Mouse (Mus musculus) cerebellum, adult 8-10 months (tissue): ENCODE measurements around the gene Fancc.
A peak's percentile ranks its signal among the peaks of the same experiment; 100 is the strongest.
"Not testable (repeated sequence)": the region's sequence is repeated elsewhere in the genome, so short reads cannot be mapped to it uniquely, and the experiment has no call there.

Experiments
- DNase-seq: peaks from one replicate; pipeline ENCODE4 v3.0.0; 2022

Gene Fancc

DNA sequence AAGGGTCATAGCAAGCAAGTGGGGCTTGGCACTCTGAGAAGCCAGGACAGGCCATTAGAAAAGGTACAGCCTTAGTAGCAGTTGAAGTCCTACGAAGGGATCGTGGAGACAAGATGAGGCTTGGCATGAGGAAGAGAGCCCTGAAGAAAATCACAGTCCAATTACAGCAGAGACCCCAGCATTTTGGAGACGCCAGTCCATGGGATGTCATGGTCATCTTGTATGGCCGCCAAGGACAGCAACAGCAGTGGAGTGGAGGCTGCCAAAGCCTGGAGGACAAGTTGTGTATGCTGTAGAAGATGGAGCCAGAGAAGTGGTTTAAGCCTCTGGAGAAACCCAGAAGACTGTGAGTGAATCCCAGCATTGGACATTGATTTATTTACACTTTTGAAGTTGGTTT lies 84.4 kb downstream of the Fancc start:
- DNase-seq, result no peak

DNA sequence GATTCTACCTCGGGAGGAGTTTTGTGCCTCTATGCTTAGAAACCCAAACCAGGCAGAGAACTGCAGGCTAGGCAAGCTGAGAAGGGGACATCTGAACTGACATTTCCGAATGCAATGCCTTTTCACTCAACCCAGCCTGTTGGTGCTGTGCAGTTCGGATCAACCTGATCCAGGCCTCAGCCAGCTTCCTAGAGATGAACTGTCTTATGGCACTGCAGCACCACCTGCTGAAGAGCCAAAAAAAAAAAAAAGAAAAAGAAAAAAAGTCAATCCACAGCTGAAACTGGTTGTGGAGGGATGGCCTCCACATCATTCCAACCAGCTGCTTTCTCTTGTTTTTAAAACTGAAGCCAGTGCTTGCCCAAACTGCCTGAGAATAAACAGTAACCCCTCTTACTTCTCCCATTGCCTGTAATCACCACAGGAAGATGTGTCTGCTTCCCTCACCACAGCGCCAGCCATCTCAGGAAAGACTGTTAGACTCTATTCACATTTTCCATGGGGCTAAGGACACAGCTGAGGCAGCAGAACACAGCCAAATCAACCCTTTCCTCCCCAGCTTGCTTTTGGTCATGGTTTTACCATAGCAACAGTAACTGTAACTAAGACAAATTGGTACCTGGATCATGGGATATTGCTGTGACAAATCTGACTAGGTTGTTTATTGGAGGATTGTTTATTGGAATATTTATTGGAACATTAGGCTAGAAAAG lies 85.6 kb downstream of the Fancc start:
- DNase-seq, result no peak

DNA sequence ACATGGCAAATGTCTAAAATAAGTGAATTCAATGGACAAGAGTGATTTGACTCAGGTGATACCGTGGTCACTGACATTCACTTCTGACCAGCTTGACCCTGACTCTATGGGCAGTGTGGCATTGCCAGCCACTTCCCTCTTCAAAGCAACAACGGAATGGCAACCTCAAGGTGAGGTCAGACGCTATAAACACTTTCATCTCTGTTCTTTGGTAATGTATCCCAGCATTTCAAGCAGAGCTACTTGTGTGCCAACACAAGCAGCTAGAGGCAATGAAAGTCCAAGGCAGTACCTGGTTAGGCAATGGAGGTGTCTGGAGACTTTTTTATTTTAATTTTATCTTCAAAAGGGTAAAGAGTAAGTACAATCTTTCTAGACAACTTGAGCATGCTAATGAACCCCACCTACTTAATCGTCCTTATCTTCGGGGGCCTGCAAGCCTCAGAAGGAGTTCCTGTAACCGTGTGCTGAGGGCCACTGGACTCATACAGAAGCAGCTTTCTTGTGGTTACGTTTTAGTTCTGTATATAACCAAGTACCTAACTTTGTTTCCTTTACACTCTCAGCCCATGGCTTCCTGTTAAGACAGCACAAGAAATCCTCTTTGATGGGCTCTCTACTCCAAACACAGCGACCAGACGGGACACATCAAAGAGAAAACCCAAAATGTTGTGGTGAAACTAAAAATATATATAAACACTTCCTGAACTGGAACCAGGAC lies 86.3 kb downstream of the Fancc start:
- DNase-seq, result no peak

GRCm38 (mm10) chr13:63405151-63405550 lies 91.9 kb downstream of the Fancc start:
- DNase-seq, result no peak

GRCm38 (mm10) chr13:63404657-63405056 lies 92.4 kb downstream of the Fancc start:
- no peak for DNase-seq

DNA sequence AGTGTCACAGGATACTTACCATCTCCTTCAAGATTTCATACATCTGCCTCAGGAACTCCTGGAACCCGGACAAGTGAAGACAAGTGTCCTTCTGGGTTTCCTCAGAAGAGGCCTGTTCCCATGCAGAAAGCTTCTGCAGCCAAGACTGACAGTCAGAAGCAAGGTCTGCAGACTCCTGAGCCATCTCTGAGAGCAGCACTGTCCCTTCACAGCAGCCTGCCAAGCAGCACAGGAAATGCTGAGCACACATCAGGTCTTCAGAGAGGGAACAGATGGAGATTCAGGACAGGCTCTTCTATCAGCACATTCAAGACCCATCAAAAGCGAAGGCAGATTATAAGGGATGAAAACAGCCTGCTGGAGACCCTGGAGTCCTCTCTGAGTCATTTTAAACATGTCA lies 94.3 kb downstream of the Fancc start:
- DNase-seq, result peak; percentile 34

DNA sequence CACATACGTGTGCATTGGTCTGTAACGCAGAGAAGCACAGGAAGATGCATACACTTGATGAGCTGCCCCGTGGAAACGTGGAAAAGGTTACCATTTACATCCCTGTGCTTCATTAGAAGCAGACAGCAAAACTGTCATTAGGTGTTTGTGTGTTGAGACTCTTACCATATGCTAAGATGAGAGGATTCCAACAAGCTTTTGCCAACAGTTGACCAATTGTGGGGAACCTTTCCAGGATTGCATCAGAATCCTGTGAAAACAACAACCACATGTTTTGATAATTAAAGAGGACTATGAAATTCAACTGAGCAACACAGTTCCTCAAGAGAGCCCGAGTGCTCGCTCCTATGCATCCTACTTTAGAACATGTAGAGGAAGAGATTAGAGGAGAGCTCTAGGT lies 97.0 kb downstream of the Fancc start:
- peak; percentile 41 for DNase-seq

GRCm38 (mm10) chr13:63397420-63397819 lies 99.7 kb downstream of the Fancc start:
- no peak for DNase-seq

DNA sequence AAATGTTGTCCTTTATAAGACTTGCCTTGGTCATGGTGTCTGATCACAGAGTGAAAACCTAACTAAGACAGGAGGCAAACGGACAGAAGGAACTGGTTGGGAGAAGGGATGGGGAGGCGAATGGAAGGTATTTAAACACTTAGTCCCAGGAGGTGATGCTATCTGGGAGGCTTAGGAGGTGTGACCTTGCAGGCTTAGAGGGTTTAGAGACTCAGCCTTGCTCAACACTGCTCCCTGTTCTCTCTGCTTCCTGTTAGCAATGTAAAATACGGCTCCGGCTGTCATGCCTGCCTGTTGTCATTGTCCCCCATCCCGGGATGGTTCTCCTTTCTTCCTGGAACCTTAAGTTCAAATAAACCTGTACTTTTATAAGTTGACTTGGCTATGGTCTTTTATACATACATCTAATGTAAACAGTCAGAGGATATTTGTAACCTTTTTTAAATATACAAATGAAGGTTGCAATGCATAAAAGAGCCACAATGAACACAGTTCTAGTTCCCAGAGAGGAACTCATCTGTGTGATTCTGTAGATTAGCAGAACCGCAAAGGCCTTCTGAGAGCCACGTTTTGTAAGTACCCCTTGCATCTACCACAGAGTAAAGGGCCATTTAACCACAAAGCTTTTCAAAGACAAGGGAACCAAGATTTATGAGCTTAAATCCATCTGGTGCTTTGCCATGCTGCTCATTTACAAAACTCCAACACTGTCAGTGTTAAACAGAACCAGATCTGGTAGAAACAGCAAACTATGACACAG lies 102.6 kb downstream of the Fancc start:
- DNase-seq, result no peak

DNA sequence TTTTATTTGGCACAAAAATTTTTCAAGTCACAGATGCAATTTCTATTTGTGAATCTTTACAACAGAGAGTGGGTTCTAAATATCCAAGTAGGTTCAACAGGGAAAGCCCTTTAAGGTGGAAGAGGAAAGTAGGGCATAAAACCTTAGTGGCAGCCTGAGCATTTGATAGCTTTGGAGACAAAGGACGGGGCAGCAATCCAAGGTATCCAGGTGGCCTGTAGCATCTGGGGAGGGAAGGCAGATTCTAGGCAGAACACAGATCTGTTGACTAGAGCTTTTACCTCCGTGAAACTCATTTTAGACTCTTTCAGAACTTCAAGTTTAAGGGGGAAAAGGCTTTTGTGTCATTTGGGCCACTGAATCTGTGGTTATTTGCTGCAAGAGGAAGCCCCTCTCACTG lies 111.8 kb downstream of the Fancc start:
- peak; percentile 63 for DNase-seq

- DNase-seq, result no peak
These were observed 112.3 kb downstream of the Fancc start for GRCm38 (mm10) chr13:63384775-63385174.

DNA sequence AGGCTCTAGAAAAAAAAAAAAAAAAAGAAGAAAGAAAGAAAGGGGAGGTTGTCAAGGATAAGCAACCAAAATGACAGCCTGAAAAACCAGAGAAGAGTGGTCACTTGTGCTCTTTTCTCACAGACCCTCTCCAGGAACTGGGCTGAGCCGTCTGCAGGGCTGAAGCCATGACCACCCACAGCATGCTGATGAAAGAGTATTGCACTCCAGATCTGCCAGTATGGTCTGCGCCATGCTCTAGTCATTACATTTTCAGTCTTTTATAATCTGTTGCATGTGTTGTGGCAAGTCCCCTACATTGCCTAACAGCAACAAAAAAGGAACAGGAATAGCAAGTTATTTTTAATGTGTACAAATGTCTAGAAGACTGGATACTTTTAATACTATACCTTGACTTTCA lies 114.9 kb downstream of the Fancc start:
- no peak for DNase-seq

DNA sequence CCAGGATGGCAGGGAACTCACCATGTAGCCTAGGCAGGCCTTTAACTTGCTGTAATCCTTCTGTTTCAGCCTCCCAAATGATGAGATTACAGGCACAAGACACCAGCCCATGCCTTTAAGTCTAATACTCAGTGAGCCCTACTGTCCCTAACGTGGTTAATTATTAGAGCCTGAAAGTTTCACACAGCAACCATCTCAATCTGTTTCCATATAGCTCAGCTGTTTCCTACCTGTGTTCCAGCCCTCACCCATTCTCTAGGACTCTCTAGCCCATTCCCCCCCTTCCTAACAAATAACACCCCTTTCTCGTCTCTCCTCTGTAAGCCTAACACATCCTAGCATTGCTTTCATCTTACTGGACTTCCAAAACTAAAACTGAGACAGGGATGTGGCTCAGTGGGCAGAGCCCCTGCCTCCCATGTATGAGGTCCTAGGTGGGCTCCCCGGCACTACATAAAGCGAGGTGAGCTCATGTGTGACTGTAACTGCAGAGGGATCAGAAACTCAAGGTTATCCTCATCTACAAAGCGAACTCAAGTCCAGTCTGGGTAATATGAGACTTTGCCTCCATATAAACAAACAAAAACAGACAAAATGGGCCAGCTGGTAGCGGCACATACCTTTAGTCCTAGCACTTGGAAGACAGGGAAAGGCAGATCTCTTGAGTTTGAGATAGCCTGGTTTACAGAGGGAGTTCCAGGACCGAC lies 123.5 kb downstream of the Fancc start:
- no peak for DNase-seq

DNA sequence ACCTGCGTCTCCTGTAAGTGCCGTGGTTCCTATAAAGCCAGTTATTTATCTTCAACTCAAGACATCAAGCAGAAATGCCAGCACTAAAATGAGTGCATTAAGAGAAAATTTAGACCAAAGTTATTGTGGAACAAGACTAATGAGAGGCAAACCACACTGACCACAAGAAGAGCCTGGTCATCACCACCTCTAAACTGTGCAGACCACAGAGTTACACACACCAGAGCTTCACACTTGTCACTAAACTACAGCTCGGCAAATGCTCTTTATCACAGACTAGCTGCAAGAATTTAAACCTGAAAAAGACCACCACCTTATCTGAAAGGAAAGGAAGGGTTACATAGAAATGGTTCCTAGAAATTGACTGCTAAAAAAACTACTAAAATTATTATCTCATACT lies 135.3 kb downstream of the Fancc start:
- DNase-seq, result no peak

DNA sequence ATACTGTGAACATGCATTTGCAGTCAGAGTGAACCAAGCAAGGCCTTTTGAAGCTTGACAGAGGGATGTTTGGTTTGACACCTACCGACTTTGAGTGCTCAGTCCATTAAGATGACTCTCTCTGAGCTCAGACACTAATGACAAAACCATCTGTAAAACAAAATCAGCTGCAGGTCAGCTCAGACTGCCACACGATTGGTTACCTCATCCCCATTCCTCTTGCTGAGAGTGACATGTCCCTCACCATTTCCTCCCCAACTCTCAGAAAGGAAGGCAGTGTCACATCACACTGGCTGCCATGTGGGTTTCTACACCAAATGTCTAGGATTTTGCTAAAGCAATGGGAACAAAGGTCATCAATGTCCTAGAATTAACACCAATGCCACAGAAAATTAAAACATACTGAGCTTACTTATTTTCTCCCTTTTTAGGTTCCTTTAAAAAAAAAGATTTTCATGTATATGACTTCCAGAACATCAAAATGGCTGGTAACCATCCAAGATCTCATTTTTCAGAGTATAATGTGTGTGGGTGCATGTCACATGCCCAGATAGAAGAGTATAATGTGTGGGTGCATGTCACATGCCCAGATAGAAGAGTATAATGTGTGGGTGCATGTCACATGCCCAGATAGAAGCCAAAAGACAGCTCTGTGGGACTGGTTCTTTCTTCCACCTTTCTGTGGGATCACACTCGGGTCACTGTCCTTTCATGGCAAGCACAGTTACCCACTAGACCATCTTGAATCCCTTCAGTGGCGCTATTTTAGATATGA lies 136.8 kb downstream of the Fancc start:
- DNase-seq, result no peak

- no peak for DNase-seq
These were observed 137.7 kb downstream of the Fancc start for GRCm38 (mm10) chr13:63359393-63359792.

DNA sequence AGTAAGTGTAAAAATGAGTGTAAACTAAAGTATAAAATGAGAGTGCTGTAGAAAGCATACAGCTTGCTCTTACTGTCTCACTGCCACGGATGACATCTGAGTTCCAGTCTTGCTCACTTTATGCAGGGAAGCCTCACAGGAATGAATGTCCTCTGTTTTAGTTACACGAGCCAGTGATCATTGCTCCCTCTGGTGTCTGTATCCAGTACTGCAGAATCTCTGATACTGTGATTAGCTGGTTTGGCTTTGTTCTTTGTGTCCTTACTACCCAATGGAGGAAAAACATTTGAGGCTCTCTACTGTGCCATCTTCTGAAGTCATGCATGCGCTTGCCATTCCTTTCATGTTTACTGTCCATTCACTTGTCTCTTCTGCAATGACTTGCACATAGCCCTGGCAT lies 140.5 kb downstream of the Fancc start:
- peak; percentile 67 for DNase-seq

DNA sequence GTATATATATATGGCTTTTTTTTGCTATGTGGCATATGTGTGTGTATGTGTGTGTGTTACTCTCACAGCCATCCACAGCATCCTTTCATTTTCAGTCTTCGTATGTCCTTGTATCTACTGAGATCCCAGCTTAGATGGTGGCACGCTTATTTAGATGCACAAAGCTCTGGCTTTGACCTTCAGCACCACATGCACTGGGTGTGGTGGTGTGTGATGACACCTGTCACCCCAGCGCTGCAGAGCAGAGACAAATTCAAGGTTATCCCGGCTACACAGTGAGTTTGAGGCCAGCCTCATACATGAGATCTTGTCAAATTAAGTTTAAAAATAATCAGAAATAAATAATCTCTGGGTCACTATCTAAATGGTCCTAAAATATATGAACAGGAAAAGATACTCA lies 141.0 kb downstream of the Fancc start:
- no peak for DNase-seq

GRCm38 (mm10) chr13:63353312-63353711 lies 143.8 kb downstream of the Fancc start:
- DNase-seq, result not testable (repeated sequence)

- DNase-seq, result no peak
These were observed 147.0 kb downstream of the Fancc start for GRCm38 (mm10) chr13:63350076-63350475.

DNA sequence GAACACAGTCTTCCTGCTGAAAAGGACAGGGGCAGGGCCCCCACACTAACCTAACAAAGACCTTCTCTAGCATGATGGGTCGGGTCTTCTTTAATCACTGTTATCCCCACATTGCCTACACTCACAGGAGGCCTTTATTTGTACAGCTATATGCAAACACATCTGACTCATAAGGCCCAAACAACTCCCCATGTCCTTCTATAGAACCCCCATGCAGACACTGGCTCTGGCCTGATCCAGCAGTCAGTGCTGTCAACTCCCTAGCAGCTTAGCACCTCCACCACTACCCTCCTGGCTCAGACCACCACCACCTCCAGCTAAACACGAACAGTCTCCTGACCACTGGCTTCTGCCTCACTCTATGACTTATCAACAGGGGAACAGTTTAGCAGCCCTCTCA lies 149.4 kb downstream of the Fancc start:
- no peak for DNase-seq

DNA sequence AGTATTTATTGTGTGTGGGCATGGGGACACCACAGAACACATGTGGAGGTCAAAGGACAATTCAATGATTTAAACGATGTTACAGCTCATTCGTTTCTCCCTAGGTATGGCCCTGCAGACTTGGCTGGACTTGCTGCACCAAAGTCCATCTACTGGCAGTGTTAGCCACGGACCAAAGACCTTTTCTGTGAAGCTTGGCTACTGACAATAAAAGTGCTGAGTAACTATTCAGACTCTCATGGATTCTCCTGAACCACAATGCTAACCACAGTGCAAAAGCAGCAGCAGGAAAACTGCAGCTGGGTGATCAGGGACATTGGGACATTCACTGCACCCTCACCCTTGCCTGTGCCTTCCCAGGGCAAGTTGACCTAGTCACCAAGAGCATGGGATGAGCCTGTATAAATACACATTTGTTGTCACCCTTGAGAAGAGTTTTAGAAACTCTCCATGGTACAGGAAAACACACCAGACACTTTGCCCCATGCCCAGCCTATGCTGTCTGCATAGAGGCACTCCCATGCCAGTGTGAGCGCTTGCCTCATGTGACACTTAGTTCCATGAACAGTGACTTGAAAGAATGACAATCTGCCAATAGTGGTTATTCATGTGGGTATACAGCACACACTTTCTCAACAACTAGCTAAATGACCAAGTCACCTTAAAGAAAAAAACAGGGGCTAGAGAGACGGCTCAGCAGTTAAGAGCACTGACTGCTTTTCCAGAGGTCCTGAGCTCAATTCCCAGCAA lies 151.4 kb downstream of the Fancc start:
- DNase-seq, result no peak
